Mouse (Mus musculus): ENCODE results near the gene Gm28845. TPM values are rescaled to one million over a fixed set of nuclear protein-coding genes. Genes with fewer than 3 reads are reported as not detected.
A peak's percentile ranks its signal among the peaks of the same experiment; 100 is the strongest.

Gm28845 gene
- polyA plus RNA-seq, 1 experiment from 2014 or later: not detected

- H3K27me3 ChIP-seq (ENCODE audit: insufficient read depth, low read length): no peaks in the 10 kb centered on the region
- peaks cover 3% of the 10 kb centered on the region; the same call in 1 of the 2 replicates for H3K4me1 ChIP-seq (ENCODE audit: insufficient read depth)
- H3K4me2 ChIP-seq (ENCODE audit: low read depth, low read length): 0 out of 2 replicates have a peak within 1 kb of the TSS, but pooled peaks have one; percentile 13
- H3K9ac ChIP-seq (replicated peaks): no peak within 1 kb of the TSS
- WGBS (ENCODE audit: insufficient replicate concordance): 27% methylated on average over 9 of the region's 9 CpGs
- DNase-seq: no peak
- H3K9me3 ChIP-seq (ENCODE audit: low read length): no peaks in the 10 kb centered on the region
- H3K27ac ChIP-seq (ENCODE audit: low read depth): no peak within 1 kb of the TSS
- TF ChIP-seq EP300 (IDR thresholded peaks at IDR 0.05; ENCODE audit: low read depth): no peak
- TF ChIP-seq CTCF (IDR thresholded peaks at IDR 0.05; ENCODE audit: low read depth): no peak
- no peak within 1 kb of the TSS for H3K4me3 ChIP-seq (ENCODE audit: low read depth, low read length)
- ATAC-seq: no peak
- H3K36me3 ChIP-seq (replicated peaks; ENCODE audit: insufficient read depth, low read length): no peaks in the 10 kb centered on the region
Observed at GRCm38 (mm10) chr1:65122574-65123372, 3.4 kb upstream of the Gm28845 start, which contains the start of gene D630023F18Rik. D630023F18Rik (minus strand) TSS chr1:65123214.

- H3K9me3 ChIP-seq (ENCODE audit: low read length): no peaks in the 10 kb centered on the region
- no peak overlapping the region for H3K27ac ChIP-seq (ENCODE audit: low read depth)
- no peak overlapping the region for H3K4me3 ChIP-seq (ENCODE audit: low read depth, low read length)
- H3K36me3 ChIP-seq (replicated peaks; ENCODE audit: insufficient read depth, low read length): no peaks in the 10 kb centered on the region
- peaks cover 3% of the 10 kb centered on the region; the same call in 1 of the 2 replicates for H3K4me1 ChIP-seq (ENCODE audit: insufficient read depth)
- ATAC-seq (no peak), DNase-seq (no peak)
- TF ChIP-seq CTCF (IDR thresholded peaks at IDR 0.05; ENCODE audit: low read depth): no peak
- 52% methylated on average over 8 of the region's 8 CpGs for WGBS (ENCODE audit: insufficient replicate concordance)
- no peaks in the 10 kb centered on the region for H3K27me3 ChIP-seq (ENCODE audit: insufficient read depth, low read length)
- H3K9ac ChIP-seq (replicated peaks): no peak overlapping the region
- no peak overlapping the region for H3K4me2 ChIP-seq (ENCODE audit: low read depth, low read length)
Observed at GRCm38 (mm10) chr1:65118150-65118913, 1.0 kb downstream of the Gm28845 start.

- whole genome bisulfite sequencing (ENCODE audit: insufficient replicate concordance): 62% methylated on average over 5 of the region's 5 CpGs
- no peaks in the 10 kb centered on the region for H3K27me3 ChIP-seq (ENCODE audit: insufficient read depth, low read length)
- no peak overlapping the region for H3K9ac ChIP-seq (replicated peaks)
- H3K4me1 ChIP-seq (ENCODE audit: insufficient read depth): peaks cover 5% of the 10 kb centered on the region
- no peaks in the 10 kb centered on the region for H3K9me3 ChIP-seq (ENCODE audit: low read length)
- peak overlapping the region; percentile 60 for H3K27ac ChIP-seq (ENCODE audit: low read depth)
- no peak for DNase-seq
- H3K36me3 ChIP-seq (replicated peaks; ENCODE audit: insufficient read depth, low read length): no peaks in the 10 kb centered on the region
- no peak overlapping the region for H3K4me2 ChIP-seq (ENCODE audit: low read depth, low read length)
- TF ChIP-seq EP300 (IDR thresholded peaks at IDR 0.05; ENCODE audit: low read depth) (no peak), CTCF (IDR thresholded peaks at IDR 0.05; ENCODE audit: low read depth) (no peak)
- peak; percentile 71 for ATAC-seq
- H3K4me3 ChIP-seq (ENCODE audit: low read depth, low read length): no peak overlapping the region
Observed at GRCm38 (mm10) chr1:65113536-65114172, 5.7 kb downstream of the Gm28845 start.

GRCm38 (mm10) chr1:65112807-65113196 lies 6.6 kb downstream of the Gm28845 start:
- Histone ChIP-seq H3K9ac (replicated peaks) (0 out of 2 replicates have a peak overlapping the region, but pooled peaks have one; percentile 16), H3K9me3 (ENCODE audit: low read length) (no peaks in the 10 kb centered on the region), H3K27me3 (ENCODE audit: insufficient read depth, low read length) (no peaks in the 10 kb centered on the region), H3K4me1 (ENCODE audit: insufficient read depth) (peaks cover 2% of the 10 kb centered on the region; the same call in 1 of the 2 replicates), H3K4me2 (ENCODE audit: low read depth, low read length) (peak overlapping the region; percentile 61), H3K4me3 (ENCODE audit: low read depth, low read length) (peak overlapping the region; percentile 2; the same call in 1 of the 2 replicates), H3K36me3 (replicated peaks; ENCODE audit: insufficient read depth, low read length) (no peaks in the 10 kb centered on the region), H3K27ac (ENCODE audit: low read depth) (peak overlapping the region; percentile 72)
- DNase-seq (peak; percentile 20), ATAC-seq (peak; percentile 69)
- 30% methylated on average over 14 of the region's 14 CpGs for WGBS (ENCODE audit: insufficient replicate concordance)
- TF ChIP-seq EP300 (IDR thresholded peaks at IDR 0.05; ENCODE audit: low read depth): no peak
- TF ChIP-seq CTCF (IDR thresholded peaks at IDR 0.05; ENCODE audit: low read depth): no peak

- H3K4me1 ChIP-seq (ENCODE audit: insufficient read depth): peaks cover 2% of the 10 kb centered on the region; the same call in 1 of the 2 replicates
- 0 out of 2 replicates have a peak overlapping the region, but pooled peaks have one; percentile 16 for H3K9ac ChIP-seq (replicated peaks)
- peak overlapping the region; percentile 72 for H3K27ac ChIP-seq (ENCODE audit: low read depth)
- TF ChIP-seq EP300 (IDR thresholded peaks at IDR 0.05; ENCODE audit: low read depth) (no peak), CTCF (IDR thresholded peaks at IDR 0.05; ENCODE audit: low read depth) (peak; percentile 91)
- peak; percentile 51 for ATAC-seq
- WGBS (ENCODE audit: insufficient replicate concordance): 11% methylated on average over 8 of the region's 8 CpGs
- H3K27me3 ChIP-seq (ENCODE audit: insufficient read depth, low read length): no peaks in the 10 kb centered on the region
- peak overlapping the region; percentile 2; the same call in 1 of the 2 replicates for H3K4me3 ChIP-seq (ENCODE audit: low read depth, low read length)
- H3K36me3 ChIP-seq (replicated peaks; ENCODE audit: insufficient read depth, low read length): no peaks in the 10 kb centered on the region
- no peaks in the 10 kb centered on the region for H3K9me3 ChIP-seq (ENCODE audit: low read length)
- peak overlapping the region; percentile 61 for H3K4me2 ChIP-seq (ENCODE audit: low read depth, low read length)
- DNase-seq: peak; percentile 82
Observed at GRCm38 (mm10) chr1:65112031-65112806, 7.1 kb downstream of the Gm28845 start.
